Mouse (Mus musculus) liver, postnatal 0 days (tissue): ENCODE results near the gene Shq1. TPM values are rescaled to one million over a fixed set of nuclear protein-coding genes. Genes with fewer than 3 reads are reported as not detected.

Experiments used
- ATAC-seq: fragments of 200-750 bp; cut with Nextera tagmentation; 2 replicates; pipeline ENCODE4 v1.8.0; 2017; ENCODE audit warnings: mild to moderate bottlenecking, moderate library complexity
- DNase-seq: peaks from one replicate; pipeline ENCODE4 v3.0.0-alpha.2; 2016
- H3K27ac ChIP-seq: fragments of 300-500 bp; sonication (generic); 2 replicates; pipeline ENCODE4 v1.5.1; 2014; ENCODE audit warnings: antibody characterized with exemption, moderate library complexity, mild to moderate bottlenecking, low read depth
- H3K27me3 ChIP-seq: fragments of 300-500 bp; sonication (generic); 2 replicates; pipeline ENCODE4 v1.6.1; 2014; ENCODE audit warnings: low read length, control low read depth, mixed read lengths; ENCODE audit not compliant: insufficient read depth
- H3K36me3 ChIP-seq: fragments of 300-500 bp; sonication (generic); replicated peaks from 2 replicates; pipeline ENCODE4 v1.6.1; 2014; ENCODE audit warnings: mild to moderate bottlenecking, control low read depth, low read length, moderate library complexity, mixed read lengths; ENCODE audit not compliant: insufficient read depth
- H3K4me1 ChIP-seq: fragments of 300-500 bp; sonication (generic); 2 replicates; pipeline ENCODE4 v1.6.1; 2014; ENCODE audit warnings: antibody characterized with exemption, mild to moderate bottlenecking, control low read depth; ENCODE audit not compliant: insufficient read depth
- H3K4me2 ChIP-seq: fragments of 300-500 bp; sonication (generic); 2 replicates; pipeline ENCODE4 v1.6.1; 2014; ENCODE audit warnings: low read depth, mild to moderate bottlenecking, low read length, moderate library complexity, mixed read lengths
- H3K4me3 ChIP-seq: fragments of 300-500 bp; sonication (generic); 2 replicates; pipeline ENCODE4 v1.5.1; 2014; ENCODE audit warnings: low read depth, low read length
- H3K9ac ChIP-seq: fragments of 300-500 bp; sonication (generic); replicated peaks from 2 replicates; pipeline ENCODE4 v1.6.1; 2014; ENCODE audit warnings: mild to moderate bottlenecking, moderate library complexity
- H3K9me3 ChIP-seq: fragments of 300-500 bp; sonication (generic); 2 replicates; pipeline ENCODE4 v1.6.1; 2016; ENCODE audit warnings: mild to moderate bottlenecking, control low read depth, low read length, mixed read lengths
- CTCF ChIP-seq: sonication (generic); IDR thresholded peaks from 2 replicates; pipeline ENCODE4 v1.5.1; 2016; ENCODE audit warnings: antibody characterized with exemption, low read depth
- EP300 ChIP-seq: IDR thresholded peaks from 2 replicates; pipeline ENCODE4 v1.6.1; 2016; ENCODE audit warnings: antibody characterized with exemption, low read depth, mild to moderate bottlenecking
- WGBS: fragments of 180-500 bp; shearing (Covaris S2); extraction: QIAGEN DNeasy Blood & Tissue Kit; methylation state at CpG from one replicate; pipeline ENCODE4 v1.1.7; 2014; ENCODE audit not compliant: insufficient replicate concordance; 5-methylcytosine and 5-hydroxymethylcytosine counted together
- polyA plus RNA-seq: library from polyadenylated mRNA; unstranded; fragments of >200 nt; fragmentation: Nextera tagmentation; extraction: Ambion mirVana; gene quantifications from 2 replicates; pipeline ENCODE4 v1.2.1, GENCODE M21; 2015

Gene Shq1
- polyA plus RNA-seq, 1 experiment from 2014 or later, result 6.4 TPM

DNA sequence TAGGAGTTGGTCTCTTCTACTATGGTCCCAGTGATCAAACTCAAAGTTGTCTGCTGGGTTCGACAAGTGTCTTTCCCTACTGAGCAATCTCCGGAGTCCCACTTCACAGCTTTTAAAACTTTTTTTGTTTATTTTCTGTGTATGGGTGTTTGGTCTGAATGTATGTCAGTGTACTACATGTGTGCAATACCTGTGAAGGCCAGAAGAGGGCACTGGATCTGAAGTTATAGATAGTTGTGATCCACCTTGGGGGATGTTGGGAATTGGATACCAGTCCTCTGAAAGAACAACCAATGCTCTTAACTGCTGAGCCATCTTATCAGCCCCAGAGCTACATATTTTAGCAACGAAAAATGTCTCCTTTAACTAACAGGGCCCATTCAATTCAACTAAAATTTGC lies 62.5 kb downstream of the Shq1 start:
- H3K4me2 ChIP-seq, result no peak overlapping the region
- H3K27me3 ChIP-seq, result no peaks in the 10 kb centered on the region
- 81% methylated on average over 3 of the region's 3 CpGs for WGBS
- peak; percentile 38 for DNase-seq
- H3K4me3 ChIP-seq, result no peak overlapping the region
- ATAC-seq, result no peak
- no peaks in the 10 kb centered on the region for H3K9me3 ChIP-seq
- no peaks in the 10 kb centered on the region for H3K36me3 ChIP-seq
- H3K4me1 ChIP-seq, result no peaks in the 10 kb centered on the region
- no peak overlapping the region for H3K9ac ChIP-seq
- peak; percentile 70 for TF ChIP-seq CTCF
- TF ChIP-seq EP300, result no peak
- H3K27ac ChIP-seq, result no peak overlapping the region

DNA sequence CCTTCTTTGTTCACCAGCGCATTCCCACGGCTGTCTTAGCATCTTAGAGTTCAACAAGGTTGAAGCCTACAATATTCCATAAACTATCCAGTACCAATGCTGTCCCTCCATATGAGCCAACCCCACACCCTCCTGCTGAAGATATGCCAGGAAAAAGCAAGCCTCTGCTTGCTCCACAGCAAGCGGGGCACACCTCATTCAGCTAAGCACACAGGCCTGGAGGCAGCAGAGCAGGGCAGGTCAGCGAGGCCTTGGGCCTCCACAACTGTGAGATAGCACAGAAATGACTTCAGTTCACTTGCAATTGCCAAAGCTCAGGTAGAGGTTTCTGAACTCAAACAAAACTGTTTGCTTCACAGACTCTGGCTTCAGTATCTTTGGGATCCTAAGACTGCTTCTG lies 64.2 kb downstream of the Shq1 start:
- no peak for ATAC-seq
- no peak for DNase-seq
- Histone ChIP-seq H3K9me3 (no peaks in the 10 kb centered on the region), H3K4me3 (no peak overlapping the region), H3K27me3 (no peaks in the 10 kb centered on the region), H3K9ac (no peak overlapping the region), H3K4me1 (no peaks in the 10 kb centered on the region), H3K27ac (no peak overlapping the region), H3K36me3 (0 out of 2 replicates have a peak, but pooled peaks cover 2% of the 10 kb centered on the region), H3K4me2 (no peak overlapping the region)
- WGBS, result 85% methylated on average over 4 of the region's 4 CpGs
- TF ChIP-seq EP300, result no peak
- TF ChIP-seq CTCF, result no peak

DNA sequence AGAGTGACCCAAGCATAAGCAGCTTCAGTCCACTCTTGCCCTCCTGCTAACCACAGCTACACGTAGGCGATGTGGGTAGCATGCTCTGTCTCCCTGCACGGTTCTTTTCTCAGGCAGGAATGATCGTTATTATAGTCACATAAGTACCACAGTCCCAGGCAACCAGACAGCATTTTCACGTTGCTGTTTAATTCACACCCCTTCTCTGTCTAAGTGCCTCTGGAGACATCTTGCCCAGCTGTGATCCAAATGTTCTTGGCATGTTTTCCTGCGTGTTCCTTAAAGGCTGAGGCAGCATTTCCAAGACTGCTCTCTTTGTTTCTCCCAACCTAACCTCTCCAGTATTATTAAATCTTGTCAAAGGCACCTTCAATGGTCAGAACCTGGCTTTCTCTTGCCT lies 67.3 kb downstream of the Shq1 start:
- no peak for DNase-seq
- WGBS, result 84% methylated on average over 6 of the region's 6 CpGs
- TF ChIP-seq CTCF, result no peak
- TF ChIP-seq EP300, result no peak

DNA sequence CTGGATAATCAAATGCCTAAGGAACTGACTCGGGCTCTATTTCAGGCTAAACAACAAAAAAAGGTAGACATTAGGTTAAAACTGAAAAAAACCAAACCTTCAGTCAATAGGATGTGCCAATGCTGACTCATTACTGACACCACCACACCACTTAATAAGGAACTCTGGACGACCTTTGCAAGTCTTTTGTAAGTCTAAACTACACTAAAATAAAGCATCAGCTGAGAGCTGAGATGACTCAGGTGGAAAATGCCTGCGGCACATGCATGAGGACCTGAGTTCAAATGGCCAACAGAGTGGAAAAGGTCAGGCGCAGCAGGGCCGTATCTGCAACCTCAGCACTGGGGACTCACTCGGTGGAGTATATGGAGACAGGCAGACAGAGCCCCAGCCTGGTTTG lies 69.3 kb downstream of the Shq1 start:
- Histone ChIP-seq H3K4me1 (no peaks in the 10 kb centered on the region), H3K36me3 (0 out of 2 replicates have a peak, but pooled peaks cover 2% of the 10 kb centered on the region), H3K9me3 (no peaks in the 10 kb centered on the region), H3K27ac (no peak overlapping the region), H3K9ac (no peak overlapping the region), H3K4me2 (no peak overlapping the region), H3K4me3 (no peak overlapping the region), H3K27me3 (no peaks in the 10 kb centered on the region)
- ATAC-seq (no peak), DNase-seq (no peak)
- no peak for TF ChIP-seq EP300
- TF ChIP-seq CTCF, result no peak
- 76% methylated on average over 6 of the region's 6 CpGs for WGBS

More for the DNA sequence above, 67.3 kb downstream of the Shq1 start:
- no peaks in the 10 kb centered on the region for H3K9me3 ChIP-seq
- no peak overlapping the region for H3K9ac ChIP-seq
- H3K36me3 ChIP-seq, result 0 out of 2 replicates have a peak, but pooled peaks cover 2% of the 10 kb centered on the region
- no peak overlapping the region for H3K4me2 ChIP-seq
- H3K27ac ChIP-seq, result no peak overlapping the region
- H3K4me1 ChIP-seq, result no peaks in the 10 kb centered on the region
- H3K4me3 ChIP-seq, result no peak overlapping the region
- H3K27me3 ChIP-seq, result no peaks in the 10 kb centered on the region
- no peak for ATAC-seq

DNA sequence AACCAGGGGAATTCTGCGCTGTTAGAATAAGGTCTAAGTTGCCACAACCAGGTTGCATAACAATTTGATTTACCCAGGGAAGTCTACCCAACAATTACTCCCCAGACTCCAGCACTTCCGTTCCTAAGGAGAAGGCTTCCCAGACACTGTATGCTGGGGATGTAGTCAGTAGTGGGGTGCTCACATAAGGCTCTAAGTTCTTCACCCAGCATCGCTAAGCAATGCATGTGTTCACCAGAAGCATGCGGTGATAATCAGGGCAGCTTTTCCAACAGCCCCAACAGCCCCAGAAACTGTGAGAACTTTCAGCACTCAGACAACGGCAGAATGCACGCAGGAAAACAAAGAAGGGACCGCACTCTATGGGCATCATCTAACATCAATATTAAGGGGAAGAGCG lies 77.1 kb downstream of the Shq1 start:
- no peaks in the 10 kb centered on the region for H3K27me3 ChIP-seq
- H3K4me2 ChIP-seq, result no peak overlapping the region
- no peak overlapping the region for H3K27ac ChIP-seq
- ATAC-seq (no peak), DNase-seq (no peak)
- 82% methylated on average over 8 of the region's 8 CpGs for WGBS
- no peak overlapping the region for H3K9ac ChIP-seq
- H3K9me3 ChIP-seq, result no peaks in the 10 kb centered on the region
- no peaks in the 10 kb centered on the region for H3K4me1 ChIP-seq
- H3K4me3 ChIP-seq, result no peak overlapping the region
- TF ChIP-seq CTCF (no peak), EP300 (no peak)
- H3K36me3 ChIP-seq, result no peaks in the 10 kb centered on the region

DNA sequence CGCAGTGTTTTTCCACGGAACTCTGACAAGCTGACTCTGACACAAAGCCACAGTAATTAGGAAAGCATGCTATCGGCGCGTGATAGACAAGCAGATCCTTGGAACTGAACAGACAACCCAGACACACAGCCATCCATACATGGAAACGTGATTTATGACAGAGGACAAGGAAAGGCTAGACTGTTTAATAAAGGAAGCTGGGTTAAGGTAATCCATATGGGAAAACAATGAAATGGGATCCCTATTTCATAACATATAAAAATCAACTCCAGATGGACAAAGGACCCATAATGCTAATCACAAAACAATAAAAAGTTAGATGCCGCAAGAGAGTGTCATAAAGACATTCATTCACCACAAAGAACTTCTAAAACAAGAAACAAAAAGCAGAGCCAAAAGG lies 78.0 kb downstream of the Shq1 start:
- TF ChIP-seq EP300 (no peak), CTCF (no peak)
- no peaks in the 10 kb centered on the region for H3K27me3 ChIP-seq
- H3K4me1 ChIP-seq, result peaks cover 4% of the 10 kb centered on the region; the same call in 1 of the 2 replicates
- no peak overlapping the region for H3K27ac ChIP-seq
- DNase-seq (no peak), ATAC-seq (no peak)
- no peak overlapping the region for H3K4me2 ChIP-seq
- H3K36me3 ChIP-seq, result no peaks in the 10 kb centered on the region
- WGBS, result 85% methylated on average over 7 of the region's 7 CpGs
- H3K9me3 ChIP-seq, result no peaks in the 10 kb centered on the region
- no peak overlapping the region for H3K9ac ChIP-seq
- no peak overlapping the region for H3K4me3 ChIP-seq

DNA sequence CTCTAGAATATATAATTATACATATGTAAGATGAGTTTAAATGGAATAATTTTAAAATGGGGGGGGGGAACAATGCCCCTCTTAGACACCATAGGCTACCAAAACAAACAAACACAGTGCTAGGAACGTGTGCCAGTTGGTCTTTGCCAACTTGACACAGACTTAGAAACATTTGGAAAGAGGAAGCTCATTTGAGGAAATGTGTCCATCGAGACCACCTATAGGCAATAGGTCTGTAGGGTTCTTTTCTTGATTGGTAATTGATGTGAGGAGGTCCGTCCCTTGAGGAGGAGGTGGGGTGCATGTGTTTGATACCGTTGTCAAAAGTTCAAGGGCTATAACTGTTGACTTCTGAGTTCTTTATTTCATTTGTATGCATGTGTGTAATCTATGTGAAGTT lies 80.4 kb downstream of the Shq1 start:
- Histone ChIP-seq H3K9me3 (no peaks in the 10 kb centered on the region), H3K4me3 (no peak overlapping the region), H3K9ac (no peak overlapping the region), H3K4me2 (no peak overlapping the region), H3K27me3 (no peaks in the 10 kb centered on the region), H3K4me1 (peaks cover 6% of the 10 kb centered on the region), H3K36me3 (no peaks in the 10 kb centered on the region), H3K27ac (no peak overlapping the region)
- no peak for ATAC-seq
- no peak for TF ChIP-seq EP300
- TF ChIP-seq CTCF, result no peak
- WGBS, result 66% methylated on average over 4 of the region's 4 CpGs
- no peak for DNase-seq
